Mouse (Mus musculus): Measurements from ENCODE around the gene Yaf2.

GRCm38 (mm10) chr15:93326651-93327050, 10.1 kb downstream of the Yaf2 start:
- TF ChIP-seq MYOD1 (IDR thresholded peaks at IDR 0.05; ENCODE audit: control insufficient read depth, insufficient read length, low read depth) (no peak), CTCF (IDR thresholded peaks at IDR 0.05; ENCODE audit: control insufficient read depth, insufficient read depth, insufficient read length) (no peak), MAX (IDR thresholded peaks at IDR 0.05) (no peak), MYOG (IDR thresholded peaks at IDR 0.05; ENCODE audit: control insufficient read depth, extremely low read depth, insufficient read length) (no peak), CEBPB (IDR thresholded peaks at IDR 0.05; ENCODE audit: low read depth) (no peak), USF1 (IDR thresholded peaks at IDR 0.05; ENCODE audit: low read depth) (no peak)

Data from C2C12 (cell line).